Mouse (Mus musculus) ES-Bruce4 (cell line): ENCODE data around the gene Sntg2.

Experiments
- CTCF ChIP-seq: IDR thresholded peaks from one replicate; pipeline ENCODE4 v1.8.1; 2011; ENCODE audit warnings: low read depth, low read length
- POLR2A ChIP-seq: IDR thresholded peaks from one replicate; pipeline ENCODE4 v1.8.1; 2011; ENCODE audit warnings: low read length; ENCODE audit not compliant: insufficient read depth

DNA sequence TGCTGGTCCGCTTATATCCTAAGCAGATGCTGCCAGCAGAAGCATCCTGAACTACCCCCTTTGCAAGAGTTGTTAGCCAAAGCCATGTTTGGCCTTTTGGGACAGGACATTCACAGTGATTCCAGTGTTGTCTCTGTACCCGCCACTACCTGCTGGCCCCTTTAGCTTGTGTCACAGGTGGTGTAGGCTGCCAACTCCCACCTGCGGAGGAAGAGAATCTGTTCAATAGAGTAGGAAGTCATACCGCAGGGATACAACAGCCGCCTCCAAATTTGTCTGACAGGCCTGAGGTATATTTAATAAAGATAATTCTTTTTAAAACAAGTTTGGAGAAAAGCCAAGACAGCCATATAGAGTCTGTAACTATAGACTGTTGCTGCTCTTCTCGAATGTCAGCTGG, 195.2 kb downstream of the Sntg2 start:
- TF ChIP-seq POLR2A: no peak
- TF ChIP-seq CTCF: no peak
